Mouse (Mus musculus) regulatory T cell (primary cell): ENCODE data around the gene C330021F23Rik.
"Not testable (repeated sequence)": the region's sequence is repeated elsewhere in the genome, so short reads cannot be mapped to it uniquely, and the experiment has no call there.

Experiments
- in situ Hi-C: fragments of 300-600 bp; cut with MboI, MseI; formaldehyde crosslinking; loops from one replicate; pipeline ENCODE4 v1.15.1; 2025; ENCODE audit warnings: high pct_unique_total_duplicates

The C330021F23Rik gene

DNA sequence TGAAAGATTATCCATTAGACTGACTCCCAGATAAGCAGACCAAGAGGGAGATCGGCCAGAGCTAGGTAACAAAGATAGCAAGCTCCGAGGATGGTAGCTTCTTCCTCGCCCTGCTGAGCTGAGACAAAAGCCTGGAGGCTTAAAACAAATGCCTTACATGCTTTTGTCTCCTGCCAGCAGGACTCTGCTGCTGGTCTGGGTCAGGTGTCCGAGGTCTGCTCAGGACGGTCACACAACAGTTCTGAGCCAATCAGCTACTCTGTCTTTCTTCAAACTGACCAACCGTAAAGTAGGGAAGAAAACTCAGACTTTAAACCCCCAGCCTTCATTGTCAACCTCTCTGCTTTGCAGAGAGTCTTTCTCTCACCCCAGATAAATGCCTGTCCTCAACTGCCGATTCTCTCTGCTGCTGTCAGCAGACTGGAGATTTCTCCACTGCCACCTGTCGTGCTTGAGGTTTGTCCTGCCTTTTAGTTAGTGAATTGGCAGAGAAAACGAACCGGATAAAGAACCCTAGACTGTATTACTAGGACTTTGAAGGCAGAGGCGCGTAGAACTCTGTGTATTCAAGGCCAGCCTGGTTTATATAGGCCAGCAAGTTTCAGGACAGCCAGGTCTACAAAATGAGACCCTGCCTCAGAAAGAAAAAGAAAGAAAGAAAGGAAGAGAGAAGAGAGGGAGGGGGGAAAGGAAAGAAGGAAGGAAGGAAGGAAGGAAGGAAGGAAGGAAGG lies at the start of gene C330021F23Rik:
Gene C330021F23Rik, plus strand, starts transcription at position 350 of the 731 bp plus-strand sequence.
- in situ Hi-C loops = no loop called here

GRCm38 (mm10) chr8:3522007-3522697 lies 45.6 kb upstream of the C330021F23Rik start:
- in situ Hi-C loops = no loop called here

- in situ Hi-C loops = no loop called here
These were observed 37.0 kb upstream of the C330021F23Rik start for GRCm38 (mm10) chr8:3530816-3531215.

DNA sequence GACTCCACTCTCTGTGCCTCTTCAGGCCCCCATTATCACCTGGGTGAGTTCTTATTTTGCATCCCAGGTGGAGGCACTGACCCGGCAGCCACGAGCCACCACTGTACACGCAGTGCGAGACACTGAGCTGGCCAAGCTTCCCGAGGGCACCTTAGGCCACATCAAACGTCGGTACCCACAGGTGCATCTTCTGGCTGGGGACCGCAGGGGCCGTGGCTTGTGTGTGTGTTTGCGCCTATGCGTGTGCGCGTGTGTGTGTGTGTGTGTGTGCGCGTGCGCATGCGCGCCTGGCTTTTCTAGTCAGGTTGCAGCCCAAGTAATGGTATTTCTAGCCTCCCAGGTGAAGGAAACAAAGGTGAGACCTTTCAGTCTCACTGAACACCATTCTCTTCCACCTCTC lies 35.9 kb upstream of the C330021F23Rik start:
- in situ Hi-C loops = no loop called here

GRCm38 (mm10) chr8:3536053-3536841 lies 31.5 kb upstream of the C330021F23Rik start:
- in situ Hi-C loops = no loop called here

- in situ Hi-C loops = no loop called here
These were observed 30.9 kb upstream of the C330021F23Rik start for GRCm38 (mm10) chr8:3536940-3537339.

- in situ Hi-C loops = no loop called here
These were observed 30.1 kb upstream of the C330021F23Rik start for GRCm38 (mm10) chr8:3537666-3538065.

- in situ Hi-C loops = no loop called here
These were observed 28.6 kb upstream of the C330021F23Rik start for GRCm38 (mm10) chr8:3539146-3539545.

- in situ Hi-C loops = no loop called here
These were observed 27.7 kb upstream of the C330021F23Rik start for GRCm38 (mm10) chr8:3540076-3540475.

DNA sequence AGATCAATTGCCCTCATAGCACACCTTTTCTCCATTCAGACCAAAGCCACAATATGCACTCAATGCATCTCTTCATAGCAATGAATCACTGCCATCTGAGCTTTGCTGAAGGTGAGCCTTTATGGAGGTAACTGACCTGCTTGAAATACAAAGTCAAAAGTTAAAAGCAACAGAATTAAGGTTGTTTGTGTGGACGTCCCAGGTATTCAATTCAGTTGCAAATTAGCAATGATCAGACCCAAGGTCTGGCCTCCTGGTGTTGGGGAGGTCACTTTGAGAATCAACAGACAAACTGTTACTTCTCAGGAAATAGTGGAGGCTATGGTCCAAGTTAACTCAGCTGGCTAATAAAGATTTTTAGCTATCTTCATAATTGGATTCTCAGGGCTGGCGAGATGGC lies 21.3 kb upstream of the C330021F23Rik start:
- in situ Hi-C loops = no loop called here

- in situ Hi-C loops = no loop called here
These were observed 15.6 kb upstream of the C330021F23Rik start for GRCm38 (mm10) chr8:3552240-3552639.

- in situ Hi-C loops = no loop called here
These were observed 11.7 kb upstream of the C330021F23Rik start for GRCm38 (mm10) chr8:3556114-3556513.

- in situ Hi-C loops = no loop called here
These were observed 588 bp downstream of the C330021F23Rik start for GRCm38 (mm10) chr8:3568378-3568777.

- in situ Hi-C loops = no loop called here
These were observed 2.0 kb downstream of the C330021F23Rik start for GRCm38 (mm10) chr8:3569784-3570183.

- in situ Hi-C loops = no loop called here
These were observed 6.8 kb downstream of the C330021F23Rik start for GRCm38 (mm10) chr8:3574546-3574945.

DNA sequence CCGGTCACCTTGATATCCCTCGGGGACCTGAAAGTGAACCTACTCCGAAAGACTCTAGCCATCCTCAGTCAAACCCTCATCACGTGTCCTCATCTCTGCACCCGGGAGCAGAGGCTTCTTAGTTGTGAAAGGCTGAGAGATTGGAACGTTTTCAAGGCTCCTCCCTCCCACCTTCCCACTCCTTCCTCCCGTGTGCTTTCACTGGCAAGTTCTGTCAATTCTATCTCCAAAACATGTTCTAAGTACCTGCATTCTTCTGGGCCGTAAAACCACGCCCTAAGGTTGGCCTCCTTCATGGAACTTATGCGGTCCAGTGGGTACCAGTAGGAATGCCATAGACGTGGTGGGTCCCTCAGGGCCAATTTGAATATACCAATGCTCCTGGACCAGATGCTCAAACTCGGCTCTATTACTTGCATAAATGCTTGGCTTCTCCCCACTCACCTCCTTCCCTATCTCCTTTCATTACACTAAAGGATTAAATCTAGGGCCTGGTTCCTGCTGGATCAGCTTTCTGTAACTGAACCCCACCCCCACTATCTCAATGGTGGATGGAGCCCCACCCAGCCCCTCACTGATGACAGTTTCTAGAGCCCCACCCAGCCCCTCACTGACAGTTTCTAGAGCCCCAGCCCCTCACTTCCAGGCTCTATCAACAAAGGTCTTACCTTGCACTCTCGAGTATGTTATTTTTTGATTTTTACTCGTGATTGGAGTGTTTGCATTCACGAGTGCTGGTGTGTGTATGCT lies 8.6 kb downstream of the C330021F23Rik start:
- in situ Hi-C loops = loop anchor here (5.0 kb wide), 1 partner anchor 101 kb away; the partner anchor contains the start of gene Trappc5

DNA sequence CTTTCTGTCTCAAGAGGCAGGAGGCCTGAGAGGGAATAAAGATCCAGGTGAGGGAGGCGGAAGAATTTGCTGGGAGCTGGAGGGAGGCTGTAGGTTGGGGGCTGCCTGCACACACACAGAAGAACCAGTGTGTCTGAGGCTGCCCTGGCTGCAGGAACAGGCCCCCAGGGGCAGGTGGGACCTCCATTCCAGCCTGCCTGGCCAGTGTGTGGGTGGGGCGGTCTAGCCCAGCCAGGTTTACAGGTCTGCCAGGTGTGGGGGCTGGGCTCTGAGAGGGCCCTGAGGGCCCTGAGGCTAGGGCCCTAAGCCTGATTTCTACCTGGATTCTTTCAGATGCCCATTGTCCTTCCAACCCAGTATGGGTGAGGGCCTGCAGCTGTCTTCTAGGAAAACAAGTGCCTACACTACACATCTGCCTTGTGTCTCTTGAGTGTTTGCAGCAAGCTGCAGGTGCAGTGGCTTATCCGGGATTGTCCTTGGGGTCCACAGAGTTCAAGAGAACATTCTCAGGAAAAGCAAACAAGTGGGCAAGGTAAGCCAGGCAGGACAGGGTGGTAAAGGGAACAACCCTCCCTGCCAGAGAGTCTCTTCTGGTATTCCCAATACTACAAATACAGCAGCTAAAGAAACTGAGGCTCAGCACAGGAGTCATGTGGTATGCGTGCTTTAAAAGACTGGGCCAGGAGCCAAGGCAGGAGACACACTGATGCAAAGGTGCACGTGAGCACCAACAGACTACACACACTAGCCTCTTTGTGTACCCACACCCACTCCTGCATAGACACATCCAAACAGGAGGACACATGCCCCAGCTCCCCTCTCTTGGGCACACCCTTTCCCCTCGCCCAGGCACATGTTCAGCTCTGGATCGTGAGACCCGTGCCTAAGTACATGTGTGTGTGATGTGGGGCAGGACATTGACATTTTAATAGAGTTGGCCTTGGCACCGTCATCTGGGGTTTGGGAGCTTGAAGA lies 11.9 kb downstream of the C330021F23Rik start:
- in situ Hi-C loops = loop anchor here (5.0 kb wide), 1 partner anchor 98 kb away; the partner anchor contains the start of gene Trappc5

DNA sequence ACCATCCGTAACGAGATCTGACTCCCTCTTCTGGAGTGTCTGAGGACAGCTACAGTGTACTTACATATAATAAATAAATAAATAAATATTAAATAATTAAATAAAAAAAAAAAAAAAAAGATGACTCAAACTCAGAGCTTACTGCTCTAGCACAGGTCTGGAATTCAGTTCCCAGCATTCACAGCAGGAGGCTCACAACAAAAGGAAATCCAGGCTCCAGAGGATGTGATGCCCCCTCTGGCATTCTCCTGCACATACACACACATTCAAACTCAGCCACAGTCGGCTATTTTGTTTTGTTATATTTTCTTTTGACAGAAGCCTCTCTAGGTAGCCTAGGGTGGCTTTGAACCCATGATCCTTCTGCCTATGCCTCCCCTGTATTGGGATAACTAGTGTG lies 14.2 kb downstream of the C330021F23Rik start:
- in situ Hi-C loops = not testable (repeated sequence)

DNA sequence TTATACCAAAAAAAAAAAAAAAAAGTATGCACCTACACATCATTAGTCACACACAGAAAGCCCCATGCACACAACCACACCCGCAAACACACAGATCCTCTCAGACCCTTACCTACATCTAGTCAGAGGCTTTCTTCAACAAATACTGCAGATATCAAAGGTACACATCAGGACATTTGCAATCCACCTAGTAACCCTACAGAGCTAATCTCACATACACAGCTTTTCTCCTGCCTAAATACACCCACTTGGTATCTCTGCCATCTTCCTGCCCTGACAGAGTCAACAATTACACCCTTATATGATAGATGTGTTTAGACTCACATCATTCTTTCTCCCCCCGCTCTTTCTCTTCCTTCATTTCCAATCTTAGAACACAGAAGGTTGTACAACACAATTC lies 18.7 kb downstream of the C330021F23Rik start:
- in situ Hi-C loops = no loop called here

DNA sequence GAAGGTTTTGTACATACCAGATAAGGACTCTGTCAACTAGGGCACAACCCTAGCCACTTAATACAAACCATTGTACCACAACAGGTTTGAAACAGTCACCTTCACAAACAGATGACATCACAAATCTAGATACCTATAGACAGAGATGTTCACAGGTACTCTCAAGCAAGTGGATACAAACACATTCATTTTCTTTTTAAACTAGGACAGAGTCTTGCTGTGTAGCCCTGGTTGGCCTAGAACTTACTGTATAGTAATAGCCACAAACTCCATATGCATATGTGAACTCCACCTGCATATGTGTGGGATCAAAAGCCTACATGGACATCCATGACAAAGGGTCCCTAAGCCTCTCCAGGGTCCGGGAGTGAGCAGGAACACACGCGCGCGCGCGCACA lies 19.2 kb downstream of the C330021F23Rik start, which contains the start of gene Camsap3:
Gene Camsap3, plus strand, starts transcription at position 301 of the 398 bp plus-strand sequence.
- in situ Hi-C loops = no loop called here
